Mouse (Mus musculus): ENCODE results near the gene Tll2.
A peak's percentile ranks its signal among the peaks of the same experiment; 100 is the strongest.

The Tll2 gene

DNA sequence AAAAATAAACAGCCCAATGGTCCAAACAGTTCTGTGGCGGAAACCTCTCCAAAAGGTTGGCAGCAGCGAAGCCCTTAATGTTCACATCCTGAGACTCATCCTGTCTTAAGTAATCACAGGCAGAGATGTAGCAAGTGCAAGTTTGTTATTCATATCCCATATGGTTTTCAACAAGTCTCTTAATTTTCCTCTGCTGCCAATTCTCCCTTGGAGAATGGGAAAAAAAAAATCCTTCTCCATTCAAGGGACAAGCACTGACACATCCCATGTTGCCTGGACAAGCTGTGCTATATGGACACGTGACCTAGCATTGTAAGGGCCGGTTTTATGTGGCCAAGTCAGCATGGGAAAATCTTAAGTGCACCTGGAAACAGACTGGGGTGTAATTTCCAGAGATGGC lies 54.2 kb downstream of the Tll2 start:
- DNase-seq: no peak

DNA sequence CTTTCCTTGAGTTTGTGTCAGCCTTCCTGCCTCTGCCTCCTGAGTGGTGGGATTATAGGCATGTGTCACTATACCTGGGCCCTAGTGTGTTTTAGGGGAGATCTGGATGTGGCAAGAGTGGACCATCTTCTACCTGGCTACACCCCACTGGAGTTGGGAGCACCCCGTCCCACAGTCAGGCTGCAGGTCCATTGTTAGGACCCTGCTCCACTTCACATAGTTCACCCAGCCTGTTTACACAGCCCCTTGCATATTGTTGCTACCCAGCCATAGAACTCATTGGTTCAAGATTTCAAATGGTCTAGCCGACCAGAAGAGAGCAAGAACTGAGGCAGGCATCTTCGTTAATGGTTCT lies 54.6 kb downstream of the Tll2 start:
- no peak for DNase-seq

DNA sequence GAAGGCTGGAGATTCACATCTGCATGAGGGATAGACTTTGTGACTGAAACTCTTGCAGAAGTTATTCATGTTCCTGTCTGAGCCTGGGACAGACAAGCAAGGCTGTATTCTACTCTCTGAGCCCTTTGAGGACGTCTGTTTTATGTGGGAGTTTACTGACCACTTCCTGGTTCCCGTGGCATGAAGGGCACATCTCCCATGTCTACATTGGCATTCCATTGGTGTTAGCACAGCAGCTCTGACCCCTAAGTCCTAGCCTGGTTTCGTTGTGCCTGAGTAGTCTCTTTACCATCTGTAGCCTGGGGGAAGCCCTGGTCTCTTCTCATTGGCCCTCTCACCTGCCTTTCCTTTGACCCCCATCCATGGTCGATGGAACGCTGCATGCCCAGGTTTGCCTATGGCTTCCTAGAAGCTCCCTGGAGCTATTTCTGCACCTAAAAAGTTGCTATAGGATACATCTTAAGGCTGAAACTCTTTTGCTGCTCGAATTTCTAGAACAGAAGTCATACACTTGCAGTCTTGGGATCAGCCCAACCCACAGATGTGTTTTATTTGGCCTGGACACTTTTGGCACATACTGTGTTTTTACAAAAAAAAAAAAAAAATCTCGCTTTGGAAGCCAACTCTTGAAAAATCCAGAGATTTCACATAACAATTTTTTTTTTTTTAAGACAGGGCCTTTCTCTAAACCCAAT lies 55.2 kb downstream of the Tll2 start:
- no peak for DNase-seq

DNA sequence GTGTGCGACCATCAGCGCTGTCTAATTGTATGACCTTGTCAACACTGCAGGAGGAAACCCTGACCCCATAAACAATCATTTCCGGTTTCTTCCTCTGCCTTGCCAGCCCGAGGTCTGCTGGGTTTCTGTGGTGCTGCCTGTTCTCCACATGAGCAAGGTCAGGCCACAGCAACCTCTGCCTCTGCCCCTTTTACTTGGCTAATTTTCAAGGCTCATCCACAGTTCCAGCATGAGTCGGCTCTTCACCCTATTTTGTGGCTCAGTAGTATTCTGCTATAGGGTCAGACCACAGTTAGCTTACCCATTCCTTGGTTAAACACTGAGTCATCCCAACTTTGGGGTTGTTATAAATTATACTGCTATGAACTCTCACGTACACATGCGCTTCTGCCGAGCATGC lies 65.7 kb downstream of the Tll2 start:
- no peak for DNase-seq

DNA sequence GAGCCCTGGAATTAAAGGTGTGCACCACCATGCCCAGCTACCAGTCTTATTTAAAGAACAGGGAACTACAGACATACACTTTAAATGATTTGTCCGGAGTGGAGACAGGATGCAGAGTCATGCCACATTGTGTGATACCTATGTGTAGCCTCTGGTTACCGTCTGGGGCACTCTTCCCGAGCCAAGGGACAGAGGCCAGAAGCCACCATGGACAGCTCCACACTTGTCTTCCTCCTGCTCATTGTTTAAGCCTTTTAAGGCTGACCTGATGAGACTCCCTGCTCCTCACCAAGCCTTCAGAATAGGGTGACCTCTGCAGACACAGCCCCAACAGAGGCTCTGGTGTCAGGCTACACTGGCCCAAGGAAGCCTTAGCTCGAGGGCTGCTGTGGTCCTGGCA lies 67.0 kb downstream of the Tll2 start:
- no peak for DNase-seq

DNA sequence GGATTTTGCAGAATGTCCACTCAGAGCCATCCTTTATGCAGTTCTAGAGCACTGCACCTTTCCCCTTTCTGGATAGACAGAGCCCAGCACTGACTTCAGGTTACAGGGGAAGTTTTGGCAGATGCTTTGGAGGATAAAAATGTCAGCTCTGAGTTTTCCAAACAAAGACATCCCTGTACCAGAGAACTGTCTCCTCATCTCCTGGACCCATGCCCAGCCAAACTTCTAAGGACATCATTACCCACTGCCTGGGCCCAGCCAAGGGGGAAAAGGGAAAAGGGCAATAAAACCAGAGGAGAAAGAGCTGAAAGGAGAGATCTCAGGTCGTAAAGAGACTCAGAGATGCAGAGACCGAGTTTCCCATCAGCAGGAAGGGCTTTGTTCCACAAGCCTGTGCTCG lies 83.6 kb downstream of the Tll2 start:
- no peak for DNase-seq

DNA sequence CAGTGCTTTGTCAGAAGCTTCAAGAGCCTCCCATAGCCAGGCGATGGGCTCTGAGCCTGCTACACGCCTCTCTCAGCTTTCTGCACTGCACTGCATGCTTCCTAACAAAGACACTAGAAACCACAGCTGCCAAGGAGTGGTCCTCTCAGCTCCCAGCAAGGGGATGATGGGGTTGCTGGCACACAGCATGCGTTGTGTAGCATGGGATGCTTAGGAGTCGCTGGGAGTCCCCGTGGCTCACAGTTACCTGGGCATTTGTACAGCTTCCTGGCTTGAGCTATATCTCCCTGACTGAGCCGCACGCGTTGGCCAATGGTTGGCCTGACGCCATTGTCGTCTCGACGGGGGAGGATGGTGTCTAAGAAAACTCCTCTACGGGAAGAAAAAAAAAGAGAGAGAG lies 86.7 kb downstream of the Tll2 start:
- no peak for DNase-seq

DNA sequence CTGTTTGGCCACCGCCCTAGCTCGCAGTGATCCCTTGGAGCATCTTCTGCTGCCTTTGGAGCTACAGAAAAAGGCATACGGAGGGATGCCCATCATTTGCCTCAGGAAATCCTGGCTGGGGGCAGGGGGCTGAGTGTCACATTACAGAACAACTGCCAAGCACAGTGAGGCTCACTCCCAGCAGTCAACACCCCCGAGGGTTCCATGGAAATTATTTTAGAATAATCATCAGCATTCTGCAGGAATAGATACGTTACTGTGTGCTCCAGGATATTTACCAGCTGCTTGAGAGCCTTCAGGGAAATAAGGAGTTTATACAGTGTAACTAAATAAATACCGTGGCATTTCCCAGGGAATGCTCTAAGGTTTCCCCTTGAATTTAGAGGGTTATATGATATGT lies 88.3 kb downstream of the Tll2 start:
- DNase-seq: no peak

DNA sequence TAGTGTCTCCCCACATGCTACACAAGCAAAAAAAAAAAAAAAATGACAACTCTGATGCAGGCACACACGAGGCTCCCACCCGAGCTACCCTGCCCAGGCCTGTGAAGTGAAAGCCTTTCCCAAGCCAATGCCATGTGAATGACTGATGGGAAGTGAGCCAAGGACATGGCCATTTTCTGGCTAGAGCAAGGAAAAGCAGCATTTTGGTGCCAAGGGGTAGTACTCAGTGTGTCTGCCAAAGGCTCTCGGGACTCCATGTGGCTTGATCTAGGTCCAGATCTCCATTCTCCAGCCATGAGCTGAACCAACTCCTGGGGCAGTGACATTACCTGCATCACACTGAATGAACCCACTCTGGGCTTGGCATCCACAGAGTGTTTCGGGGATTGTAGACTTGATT lies 89.3 kb downstream of the Tll2 start:
- peak; percentile 68 for DNase-seq

DNA sequence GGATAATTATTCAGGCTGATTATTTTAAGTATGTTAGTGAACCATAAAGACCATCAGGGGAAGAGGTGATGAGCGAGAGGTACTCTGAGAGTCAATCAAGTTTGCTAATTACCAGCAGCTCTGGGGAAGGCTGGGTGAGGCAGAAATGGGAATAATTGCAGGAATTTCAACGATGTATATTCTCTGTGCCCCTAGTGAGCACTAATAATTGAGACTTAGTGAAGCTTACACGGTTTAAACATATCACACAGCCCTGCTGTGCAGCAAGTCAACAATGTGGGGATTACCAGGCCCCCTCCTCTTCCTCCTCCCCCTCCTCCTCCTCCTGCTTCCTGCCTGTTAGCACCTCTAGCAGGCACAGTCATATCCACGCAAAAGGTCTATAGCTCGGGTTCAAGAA lies 92.0 kb downstream of the Tll2 start:
- no peak for DNase-seq

DNA sequence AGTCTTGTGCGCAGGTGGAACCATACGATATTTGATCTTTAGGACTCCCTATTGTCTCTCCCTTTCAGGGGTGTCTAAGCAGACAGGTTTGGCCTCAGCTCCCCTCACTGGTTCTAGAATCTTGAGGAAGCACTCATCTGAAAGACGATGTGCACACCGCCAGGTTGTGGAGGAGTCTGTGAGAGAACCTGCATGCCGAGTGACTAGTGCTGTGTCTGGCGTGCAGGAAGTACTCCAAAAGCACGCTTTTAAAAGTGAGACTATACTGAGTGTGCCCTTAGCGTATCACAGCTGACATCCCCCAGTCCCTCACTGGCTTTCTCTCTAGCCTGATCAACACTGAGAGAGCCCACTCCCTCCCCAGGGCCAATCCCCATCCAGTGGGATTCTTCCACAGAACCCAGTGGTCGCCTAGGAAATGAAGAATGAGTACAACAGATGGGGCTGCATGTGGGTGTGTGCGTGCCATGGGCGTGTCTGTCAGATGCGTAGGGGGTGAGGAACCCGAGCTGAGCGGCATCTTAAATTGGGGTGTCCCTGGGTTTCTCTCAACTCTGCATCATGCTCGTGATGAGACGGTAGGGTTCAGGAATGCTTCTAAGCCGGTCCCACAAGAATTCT lies 92.6 kb downstream of the Tll2 start:
- no peak for DNase-seq

DNA sequence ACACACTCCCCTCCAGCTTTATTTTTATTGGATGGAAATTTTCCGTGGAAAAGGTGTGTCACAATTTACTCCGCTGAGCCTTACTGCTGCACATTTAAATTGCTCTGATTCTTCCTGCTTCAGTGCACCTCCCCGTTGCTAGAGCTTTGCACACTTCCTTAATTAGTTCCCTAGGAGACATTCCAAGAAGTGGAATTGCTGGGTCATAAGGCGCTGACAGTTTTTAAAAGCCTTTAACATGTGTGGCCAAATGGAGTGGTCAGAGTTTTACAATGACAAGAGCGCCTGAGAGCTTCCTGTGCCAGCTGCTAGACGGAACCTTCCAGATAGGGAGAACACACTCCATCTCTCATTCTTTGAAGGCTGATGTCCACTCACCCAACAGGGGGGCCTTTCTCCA lies 94.0 kb downstream of the Tll2 start:
- DNase-seq: no peak

DNA sequence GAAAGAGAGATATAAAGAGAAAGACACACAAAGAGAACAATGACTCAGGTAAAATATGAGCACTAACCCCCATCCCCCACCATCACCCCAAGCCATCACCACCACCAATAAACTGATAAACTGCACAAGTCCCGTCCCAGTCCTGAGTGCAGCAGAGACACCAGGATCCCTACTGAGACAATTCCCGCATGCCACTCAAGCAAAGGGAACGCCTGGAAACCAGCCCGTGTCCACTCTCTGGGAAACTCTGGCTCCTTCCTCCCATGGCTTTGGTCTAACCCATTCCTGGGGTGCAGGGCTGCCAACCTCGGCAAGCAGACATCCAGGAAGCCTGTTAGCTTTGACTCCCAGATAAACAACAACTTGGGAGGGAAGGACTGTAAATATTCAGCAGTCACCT lies 96.6 kb downstream of the Tll2 start:
- DNase-seq: no peak

DNA sequence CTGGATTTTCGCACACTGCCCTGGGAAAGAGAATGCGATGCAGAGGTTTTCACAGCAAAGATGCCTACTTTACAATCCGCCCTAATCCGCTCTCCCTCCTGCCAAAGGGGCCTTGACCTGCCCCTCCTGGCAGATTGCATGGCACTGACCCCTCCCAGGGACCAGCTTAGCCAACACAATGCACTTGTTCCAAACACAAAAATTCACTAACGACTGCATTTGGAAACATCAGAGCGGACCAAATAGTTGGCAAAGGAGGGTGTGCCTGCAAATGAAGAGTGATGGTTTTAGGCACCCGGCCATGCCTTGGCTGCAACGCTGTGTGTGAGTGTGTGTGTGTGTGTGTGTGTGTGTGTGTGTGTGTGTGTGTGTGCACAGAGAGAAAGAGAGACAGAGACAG lies 97.1 kb downstream of the Tll2 start:
- DNase-seq: no peak

DNA sequence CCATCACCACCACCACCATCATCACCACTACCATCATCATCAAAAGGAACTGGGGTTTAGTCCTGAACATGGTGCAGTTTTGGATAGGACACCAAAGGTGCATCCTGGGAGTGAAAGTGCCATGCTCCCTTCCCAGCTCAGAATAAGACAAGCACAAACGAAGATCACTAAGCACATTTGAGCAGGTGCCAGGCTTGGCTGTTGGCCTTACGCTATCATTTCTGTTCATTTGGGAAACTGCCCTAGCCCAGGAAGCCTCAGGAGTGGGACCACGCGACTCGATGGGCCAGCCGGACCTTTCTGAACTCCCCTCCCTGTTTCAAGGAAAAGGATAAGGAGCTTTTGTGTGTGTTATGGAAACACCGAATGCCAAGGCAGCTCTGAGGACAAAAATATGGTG lies 98.0 kb downstream of the Tll2 start:
- no peak for DNase-seq

DNA sequence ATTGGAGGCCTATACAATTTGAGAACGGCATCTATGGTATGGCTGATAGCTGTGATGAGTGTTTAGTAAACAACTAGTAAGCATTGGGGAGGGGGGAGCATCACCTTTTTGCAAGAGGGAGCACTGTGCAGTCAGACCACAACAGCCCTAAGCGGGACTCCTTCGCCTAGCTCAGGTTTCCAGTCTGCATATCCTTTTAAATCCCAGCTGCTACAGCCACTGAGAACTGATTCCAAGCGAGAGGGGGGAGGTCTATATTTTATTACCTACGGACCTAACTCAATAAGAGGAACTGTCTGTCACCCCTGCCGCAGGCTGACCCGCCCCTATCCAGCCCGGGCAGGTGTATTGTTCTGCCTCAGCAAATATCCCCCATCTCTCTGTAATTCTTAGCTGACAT lies 99.1 kb downstream of the Tll2 start:
- DNase-seq: no peak

DNA sequence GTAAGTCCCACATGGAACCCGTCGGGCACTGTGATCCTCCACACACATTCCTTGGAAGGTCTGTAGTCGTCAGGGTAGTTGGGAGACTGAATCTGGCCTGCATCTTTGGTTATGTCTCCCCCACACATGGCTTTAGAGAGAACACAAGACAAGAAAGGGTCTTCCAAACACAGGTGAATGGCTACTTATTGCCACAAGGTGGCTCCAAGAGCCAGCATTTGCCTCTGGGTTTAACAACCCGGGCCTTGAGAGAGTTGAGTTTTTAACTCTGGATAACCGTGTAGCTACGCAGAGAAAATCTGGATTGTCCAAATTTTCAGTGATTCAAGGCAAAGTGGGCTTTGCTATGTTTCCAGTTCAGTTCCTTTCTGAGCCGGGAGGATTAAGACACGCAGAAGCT lies 101.7 kb downstream of the Tll2 start:
- DNase-seq: no peak

DNA sequence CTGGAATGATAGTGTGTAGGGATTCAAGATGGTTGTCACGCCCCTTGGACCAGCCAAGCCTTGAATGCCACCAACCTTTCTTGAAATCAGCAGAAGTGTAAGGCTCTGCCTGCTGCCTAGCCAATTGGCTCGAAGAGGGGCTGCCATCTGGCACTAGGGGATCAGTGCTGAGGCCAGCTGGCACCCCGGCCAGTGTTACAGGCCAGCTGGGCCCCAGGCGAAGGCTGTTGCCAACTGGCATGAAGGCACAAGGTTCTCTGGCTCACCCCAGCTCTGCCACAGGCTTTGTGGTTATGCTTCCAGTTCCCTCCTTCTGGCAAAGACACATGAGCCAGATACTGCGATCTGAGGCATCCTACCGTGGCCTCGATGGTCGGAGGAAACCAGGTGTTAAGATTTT lies 105.2 kb downstream of the Tll2 start:
- DNase-seq: peak; percentile 98

DNA sequence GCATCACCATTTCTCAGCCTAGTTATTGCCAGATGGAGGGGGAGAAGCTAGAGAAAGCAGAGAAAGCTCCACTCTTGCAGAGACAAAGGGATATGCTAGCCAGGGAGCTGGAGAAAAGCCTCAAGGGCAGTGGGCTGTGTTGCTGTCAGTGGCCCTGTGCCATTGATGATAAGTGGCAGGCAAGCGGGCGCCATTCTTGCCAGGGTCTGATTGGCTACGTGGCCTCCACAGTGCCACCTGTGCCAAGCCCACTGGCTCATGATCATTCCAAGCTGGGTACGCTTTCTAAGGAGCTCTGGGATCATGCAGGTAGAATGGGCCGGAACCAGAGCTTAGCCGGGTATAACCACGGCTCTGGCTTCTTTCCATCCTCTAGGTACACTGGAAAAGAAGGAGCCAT lies 105.8 kb downstream of the Tll2 start:
- peak; percentile 73 for DNase-seq

DNA sequence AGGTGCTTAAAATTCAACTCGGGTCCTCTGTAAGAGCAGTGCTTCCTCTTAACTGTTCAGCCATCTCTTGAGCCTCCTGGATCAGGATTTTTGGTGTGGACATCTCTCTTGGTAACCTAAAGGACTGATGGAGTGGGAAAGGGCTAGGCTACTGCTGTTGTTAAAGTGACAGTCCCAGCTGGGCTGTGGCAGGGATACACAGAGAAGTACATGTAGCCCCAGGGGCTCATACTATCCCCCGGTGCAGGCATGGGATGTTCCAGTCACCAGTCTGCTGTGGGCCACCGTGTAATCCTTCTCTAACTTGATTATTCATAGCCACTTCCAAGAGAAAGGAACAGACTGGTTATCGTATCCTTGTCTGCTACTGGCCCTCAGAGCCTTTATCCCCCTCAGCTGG lies 109.6 kb downstream of the Tll2 start:
- DNase-seq: no peak

DNA sequence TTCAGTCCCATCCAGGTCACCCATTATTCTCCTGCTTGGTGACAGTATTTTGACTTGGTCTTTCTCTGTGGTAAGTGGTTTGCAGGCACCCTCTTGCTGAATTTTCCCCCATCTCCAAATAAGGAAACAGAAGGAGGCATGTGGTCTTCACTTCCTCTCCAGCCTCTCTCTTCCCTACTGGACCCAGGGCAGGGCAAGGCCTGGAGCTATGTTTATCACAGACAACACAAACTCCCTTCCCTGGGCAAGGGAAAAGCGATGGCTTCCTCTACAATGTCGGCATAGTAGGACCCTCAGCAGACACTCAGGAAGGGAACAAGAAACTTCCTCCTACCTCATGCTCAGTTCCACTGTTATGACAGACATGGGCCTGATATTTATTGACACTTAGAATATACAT lies 114.7 kb downstream of the Tll2 start:
- no peak for DNase-seq

DNA sequence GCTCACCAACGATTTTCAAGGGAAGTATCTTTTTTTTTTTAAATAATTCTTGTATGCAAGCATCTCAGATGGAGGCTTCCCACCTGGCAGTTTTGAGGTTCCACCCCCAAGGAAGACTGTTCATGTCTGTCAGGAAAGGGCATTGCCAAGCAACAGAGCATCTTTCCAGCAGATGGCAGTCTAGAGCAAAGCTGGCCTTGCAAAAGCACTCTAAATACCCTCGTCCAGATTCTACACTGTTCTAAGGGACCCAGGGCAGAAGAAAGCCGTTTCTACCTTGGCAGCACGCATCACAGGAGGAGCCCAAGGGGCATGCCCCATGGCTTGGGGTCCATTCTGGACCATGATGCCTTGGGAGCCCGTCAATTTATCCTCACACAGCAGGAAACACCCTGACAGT lies 116.8 kb downstream of the Tll2 start:
- DNase-seq: no peak

DNA sequence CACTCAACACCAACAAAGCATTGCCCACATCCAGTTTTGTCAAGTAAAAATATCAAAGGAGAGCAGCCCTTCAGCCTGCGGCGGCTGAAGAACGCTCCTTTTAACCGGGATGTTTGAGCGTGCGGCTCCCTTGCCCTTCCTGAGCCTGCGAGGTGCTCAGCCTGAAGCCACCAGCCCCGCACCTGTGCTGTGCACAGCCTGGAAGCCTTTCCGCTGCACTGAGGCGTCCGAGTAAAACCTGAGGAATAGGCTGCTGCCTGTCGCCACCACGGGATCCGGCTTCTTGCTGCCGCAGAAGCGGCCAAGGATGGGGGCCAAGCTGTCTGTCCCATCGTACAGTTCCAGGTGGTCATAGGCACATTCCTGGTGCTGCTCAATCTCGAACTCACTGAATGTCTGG lies 118.1 kb downstream of the Tll2 start:
- DNase-seq: no peak

DNA sequence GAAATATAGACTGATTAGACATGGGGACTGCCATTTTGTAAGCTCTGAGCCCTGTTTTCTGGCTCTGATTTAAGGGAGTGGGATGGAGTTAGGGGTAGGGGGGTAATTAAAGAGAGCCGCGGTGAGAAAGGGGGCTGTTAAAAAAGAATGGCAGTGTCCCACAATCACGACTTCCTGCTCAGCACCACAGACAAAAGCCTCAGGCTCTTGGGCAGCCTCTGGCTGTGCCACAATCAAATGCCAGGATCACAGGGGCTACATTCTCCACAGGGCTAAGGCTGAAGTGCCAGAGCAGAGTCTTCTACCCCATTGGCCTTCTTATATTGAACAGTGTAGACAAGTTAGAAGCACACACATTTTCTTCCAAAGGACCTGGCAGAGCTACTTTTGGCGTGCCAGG lies 118.7 kb downstream of the Tll2 start:
- no peak for DNase-seq

DNA sequence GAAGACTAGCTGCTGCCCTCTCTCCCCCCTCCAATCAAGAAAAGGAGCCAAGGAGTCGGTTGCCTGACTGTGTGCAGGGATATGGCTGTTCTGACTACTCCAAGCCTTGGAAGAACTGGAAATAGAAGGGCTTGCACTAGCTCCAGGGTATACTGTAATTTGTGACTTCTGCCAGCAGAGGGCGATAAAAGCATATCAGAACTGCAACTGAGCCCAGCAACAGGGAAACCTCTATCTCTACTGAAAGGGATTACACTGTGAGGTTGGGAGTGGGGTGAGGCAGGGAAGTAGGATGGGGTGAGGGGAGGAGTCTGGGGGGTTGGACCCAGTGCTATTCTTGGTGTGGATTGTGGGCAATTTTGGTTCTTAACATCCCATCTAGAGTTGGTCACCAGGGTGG lies 119.9 kb downstream of the Tll2 start:
- peak; percentile 63 for DNase-seq

DNA sequence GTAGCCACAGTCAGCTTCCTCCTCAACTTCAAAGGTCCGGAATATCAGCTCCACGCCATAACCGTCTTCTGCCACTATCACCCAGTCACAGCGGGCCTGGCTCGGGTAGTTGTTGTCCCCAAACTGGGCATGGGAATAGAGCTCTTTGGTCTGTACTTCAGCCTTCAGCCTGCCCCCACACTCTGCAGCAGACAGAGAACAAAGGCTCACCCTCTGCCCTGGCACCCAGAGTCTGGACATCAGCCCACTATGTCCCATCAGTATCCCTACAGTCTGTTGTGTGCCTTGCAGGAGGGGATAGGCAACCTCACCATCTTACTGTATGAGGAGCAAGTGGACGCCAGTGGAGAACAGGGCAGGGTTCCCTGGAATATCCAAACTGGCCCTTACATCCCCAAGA lies 120.3 kb downstream of the Tll2 start:
- DNase-seq: no peak
